In the genomic region with DNA sequence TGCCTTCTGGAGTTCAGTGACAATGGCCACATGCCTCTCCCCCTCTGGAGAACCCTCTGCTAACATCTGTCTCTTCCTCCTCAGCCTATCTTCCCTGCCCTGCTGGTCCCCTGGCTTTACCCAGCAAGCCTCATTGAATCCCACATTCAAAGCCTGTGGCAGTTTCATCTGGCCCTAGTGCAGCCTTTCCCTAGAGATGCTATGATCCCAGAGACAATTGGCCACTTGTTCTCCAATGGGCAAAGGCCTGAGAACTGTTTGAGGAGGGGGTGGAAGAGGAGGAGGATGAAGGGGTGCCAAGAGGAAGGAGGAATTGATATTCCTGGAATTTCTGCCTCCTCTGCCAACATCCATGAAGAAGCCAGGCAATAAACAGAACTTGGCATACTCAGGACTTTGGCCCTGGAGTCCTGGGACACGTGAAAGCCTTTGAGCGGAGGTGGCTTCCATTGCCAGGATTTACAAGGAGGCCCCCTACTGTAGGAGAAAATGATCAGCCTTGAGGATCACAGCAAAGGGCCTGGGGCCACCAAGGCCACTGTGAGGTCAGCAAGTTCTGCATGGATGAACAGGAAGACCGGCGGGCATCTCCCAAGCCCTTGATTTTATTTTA, we compare ENCODE assay signal across 15 mouse cellular contexts. TPM values are rescaled to one million over a fixed set of nuclear protein-coding genes. Genes with fewer than 3 reads are reported as not detected.
DNase-seq lines count a peak whose midpoint lies in the region; ATAC-seq and TF ChIP-seq lines count a peak whose summit lies in the region.
"Had no signal": no experiment of that assay in that cellular context is flagged by ENCODE, and none has a peak within 500 bp of the region (broad histone marks: within the 10 kb centered on the region; RNA-seq: fewer than 3 reads in every experiment).

No protein-coding gene starts in this region.

- no peak for ATAC-seq in embryonic facial prominence, embryonic 14.5 days (ENCODE audit: low read depth)
- ATAC-seq in kidney, embryonic 15.5 days (replicated peaks; ENCODE audit: low FRiP score): no peak
- no peak for ATAC-seq in granulocyte monocyte progenitor cell, adult 5-6 weeks (replicated peaks; ENCODE audit: poor library complexity, severe bottlenecking)

- no peaks in the 10 kb centered on the region for H3K9me3 ChIP-seq in embryonic facial prominence, embryonic 14.5 days (ENCODE audit: control insufficient read depth, low read length)
- no peaks in the 10 kb centered on the region for H3K9me3 ChIP-seq in embryonic facial prominence, embryonic 10.5 days
- H3K9me3 ChIP-seq in kidney, embryonic 15.5 days (replicated peaks): no peaks in the 10 kb centered on the region

- no peak for TF ChIP-seq POLR2A in kidney, adult 2 months (IDR thresholded peaks at IDR 0.05; ENCODE audit: low read depth, low read length)

- H3K4me3 ChIP-seq in embryonic facial prominence, embryonic 14.5 days (ENCODE audit: low read depth, low read length): no peak overlapping the region
- no peak overlapping the region for H3K4me3 ChIP-seq in embryonic facial prominence, embryonic 10.5 days
- no peak overlapping the region for H3K4me3 ChIP-seq in kidney, adult 2 months (ENCODE audit: insufficient read depth, low read depth, low read length)
- no peak overlapping the region for H3K4me3 ChIP-seq in kidney, embryonic 15.5 days (replicated peaks)

- TF ChIP-seq CTCF in kidney, adult 2 months (conservative IDR thresholded peaks at IDR 0.05; ENCODE audit: insufficient read depth, insufficient read length, low read depth, low read length): no peak

- no peak overlapping the region for H3K9ac ChIP-seq in embryonic facial prominence, embryonic 14.5 days (ENCODE audit: low read depth, low read length)
- no peak overlapping the region for H3K9ac ChIP-seq in kidney, embryonic 15.5 days

- 63% methylated on average over 4 of the region's 4 CpGs for WGBS in embryonic facial prominence, embryonic 14.5 days
- 64% methylated on average over 4 of the region's 4 CpGs for WGBS in embryonic facial prominence, embryonic 10.5 days
- 58% methylated on average over 4 of the region's 4 CpGs for whole genome bisulfite sequencing in kidney, adult 2 months
- 67% methylated on average over 4 of the region's 4 CpGs for WGBS in kidney, embryonic 15.5 days

- peak; percentile 33 for DNase-seq in embryonic facial prominence, embryonic 14.5 days (ENCODE audit: low spot score)
- DNase-seq in embryonic facial prominence, embryonic 10.5 days (ENCODE audit: low spot score): no peak
- peak; percentile 93 for DNase-seq in kidney, adult 2 months
- peak; percentile 82 for DNase-seq in Muller cell, postnatal 12 days (ENCODE audit: inconsistent ontology term)
- peak; percentile 90 for DNase-seq in kidney, adult 9 months
- no peak for DNase-seq in heart, adult 18-20 months
- DNase-seq: adrenal gland, postnatal 14 days; cerebellum, adult 9-10 months; lung, adult 2 months; lung, postnatal 4 days; midbrain, embryonic 14.5 days; thymus, postnatal 36 days had no signal

- no peaks in the 10 kb centered on the region for H3K27me3 ChIP-seq in embryonic facial prominence, embryonic 14.5 days (replicated peaks; ENCODE audit: control insufficient read depth, insufficient read depth, low read length)
- H3K27me3 ChIP-seq in embryonic facial prominence, embryonic 10.5 days (replicated peaks; ENCODE audit: low read depth, poor library complexity, severe bottlenecking): no peaks in the 10 kb centered on the region
- H3K27me3 ChIP-seq in kidney, adult 2 months (replicated peaks; ENCODE audit: control insufficient read depth, insufficient read depth, low read length): no peaks in the 10 kb centered on the region
- H3K27me3 ChIP-seq in kidney, embryonic 15.5 days: no peaks in the 10 kb centered on the region

- H3K27ac ChIP-seq in embryonic facial prominence, embryonic 14.5 days (replicated peaks; ENCODE audit: low read depth, low read length): no peak overlapping the region
- no peak overlapping the region for H3K27ac ChIP-seq in embryonic facial prominence, embryonic 10.5 days (replicated peaks)
- H3K27ac ChIP-seq in kidney, adult 2 months (ENCODE audit: insufficient read depth, low read depth, low read length): peak overlapping the region; percentile 55
- no peak overlapping the region for H3K27ac ChIP-seq in kidney, embryonic 15.5 days
- H3K27ac ChIP-seq: stomach, postnatal 0 days had no signal

- H3K4me2 ChIP-seq in embryonic facial prominence, embryonic 14.5 days (ENCODE audit: low read depth, low read length): no peak overlapping the region
- no peak overlapping the region for H3K4me2 ChIP-seq in kidney, embryonic 15.5 days

- H3K36me3 ChIP-seq in embryonic facial prominence, embryonic 14.5 days (ENCODE audit: control insufficient read depth, insufficient read depth, low read length): no peaks in the 10 kb centered on the region
- H3K36me3 ChIP-seq in embryonic facial prominence, embryonic 10.5 days (replicated peaks): no peaks in the 10 kb centered on the region
- H3K36me3 ChIP-seq in kidney, adult 2 months (ENCODE audit: control insufficient read depth, insufficient read depth, low read length): no peaks in the 10 kb centered on the region
- H3K36me3 ChIP-seq in kidney, embryonic 15.5 days: no peaks in the 10 kb centered on the region

- H3K4me1 ChIP-seq in embryonic facial prominence, embryonic 14.5 days (ENCODE audit: control insufficient read depth, insufficient read depth, low read length): no peaks in the 10 kb centered on the region
- no peaks in the 10 kb centered on the region for H3K4me1 ChIP-seq in embryonic facial prominence, embryonic 10.5 days
- peaks cover 15% of the 10 kb centered on the region; the same call in 1 of the 2 replicates for H3K4me1 ChIP-seq in kidney, adult 2 months (ENCODE audit: control insufficient read depth, insufficient read depth, low read length)
- H3K4me1 ChIP-seq in kidney, embryonic 15.5 days: no peaks in the 10 kb centered on the region

RNA-seq across cellular contexts. Expression of a gene that starts 11.6 kb away (rescaled TPM):
- polyA plus RNA-seq in embryonic facial prominence, embryonic 14.5 days (2014; fragmentation: Nextera tagmentation; extraction: Ambion mirVana): 4.4 and 4.9 TPM in 2 replicates
- 9.3 and 10.7 TPM in 2 replicates for polyA plus RNA-seq in embryonic facial prominence, embryonic 10.5 days (2016; fragmentation: Nextera tagmentation; extraction: Ambion mirVana)
- 32.0 and 34.2 TPM in 2 replicates for polyA plus RNA-seq in kidney, adult 2 months (2012; rRNA removed)
- 15.8 and 17.3 TPM in 2 replicates for polyA plus RNA-seq in kidney, embryonic 15.5 days (2015; fragmentation: Nextera tagmentation; extraction: Ambion mirVana)
- 2.0 TPM in 1 of 2 replicates, not detected in the other for total RNA-seq in granulocyte monocyte progenitor cell, adult 5-6 weeks (2014; fragmentation: Nextera tagmentation)
- 3.1 and 4.2 TPM in 2 replicates for total RNA-seq in granulocyte monocyte progenitor cell, adult 5-6 weeks (2017)
- total RNA-seq in heart, adult 18-20 months (2021): under 1 TPM; 0.69 to 0.95 TPM

RNA-seq across cellular contexts. Expression of a gene that starts 54.9 kb away (rescaled TPM):
- polyA plus RNA-seq in embryonic facial prominence, embryonic 14.5 days (2014; fragmentation: Nextera tagmentation; extraction: Ambion mirVana): 14.2 and 14.6 TPM in 2 replicates
- 9.2 and 11.1 TPM in 2 replicates for polyA plus RNA-seq in embryonic facial prominence, embryonic 10.5 days (2016; fragmentation: Nextera tagmentation; extraction: Ambion mirVana)
- polyA plus RNA-seq in kidney, adult 2 months (2012; rRNA removed): 10.8 and 11.4 TPM in 2 replicates
- polyA plus RNA-seq in kidney, embryonic 15.5 days (2015; fragmentation: Nextera tagmentation; extraction: Ambion mirVana): 11.1 and 12.3 TPM in 2 replicates
- total RNA-seq in granulocyte monocyte progenitor cell, adult 5-6 weeks (2014; fragmentation: Nextera tagmentation): 2.9 and 4.0 TPM in 2 replicates
- total RNA-seq in granulocyte monocyte progenitor cell, adult 5-6 weeks (2017): 1.2 and 1.9 TPM in 2 replicates
- 1 to 10 TPM; 3.5 to 3.6 TPM for total RNA-seq in heart, adult 18-20 months (2021)

Comparison
In these comparisons a context has a peak if more than half of its experiments do, and no peak if none do; other contexts are left out.
1. DNase-seq: peak in embryonic facial prominence, embryonic 14.5 days (single experiment), kidney, adult 2 months (single experiment), Muller cell, postnatal 12 days (single experiment) and kidney, adult 9 months (single experiment); none in embryonic facial prominence, embryonic 10.5 days (single experiment) and heart, adult 18-20 months (0 of 2).